Mouse (Mus musculus): ENCODE data around the gene Icam2. TPM values are rescaled to one million over a fixed set of nuclear protein-coding genes. Genes with fewer than 3 reads are reported as not detected.

The Icam2 gene
- polyA plus RNA-seq, 2 experiments, result 12.1 to 13.0 TPM

DNA sequence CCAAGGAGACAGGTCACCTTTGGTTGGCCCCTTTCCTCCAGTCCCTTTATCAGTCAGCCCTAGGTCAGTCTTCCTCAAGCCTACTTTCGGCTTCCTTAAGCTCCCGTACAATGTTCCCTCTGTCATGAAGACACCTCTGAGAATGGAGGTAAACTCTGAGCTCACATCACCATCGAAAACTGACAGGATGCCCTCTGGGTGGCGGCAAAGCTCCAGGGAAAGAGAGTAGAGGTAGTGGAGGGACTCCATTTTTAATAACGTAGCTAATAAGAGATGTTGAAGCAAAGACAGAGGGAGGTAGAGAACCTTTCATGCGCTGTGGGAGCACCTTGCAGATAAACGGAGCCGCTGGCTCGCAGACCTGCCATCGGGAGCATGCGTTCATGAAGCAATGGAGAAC is 6.9 kb downstream of the Icam2 start:
- no peak overlapping the region for H3K9ac ChIP-seq (replicated peaks)
- TF ChIP-seq EP300 (IDR thresholded peaks at IDR 0.05; ENCODE audit: low read depth) (no peak), CTCF (IDR thresholded peaks at IDR 0.05; ENCODE audit: low read depth) (peak; percentile 48)
- H3K27me3 ChIP-seq (ENCODE audit: control insufficient read depth, insufficient read depth, low read length), result no peaks in the 10 kb centered on the region
- no peak overlapping the region for H3K4me3 ChIP-seq (ENCODE audit: insufficient read depth in 1 of 2, low read depth in 2 of 2, low read length in 2 of 2)
- ATAC-seq (ENCODE audit: insufficient read depth) (no peak), DNase-seq (ENCODE audit: low read depth in 3 of 3, low spot score in 3 of 3) (no peak)
- H3K4me1 ChIP-seq (replicated peaks; ENCODE audit: control insufficient read depth in 2 of 2, insufficient read depth in 2 of 2, low read length in 1 of 2), result peaks cover 0 to 29% of the 10 kb centered on the region in 2 experiments; a peak in 2 of 4 replicates
- H3K4me2 ChIP-seq (ENCODE audit: low read depth), result peak overlapping the region; percentile 32; the same call in 1 of the 2 replicates
- H3K27ac ChIP-seq, result no peak overlapping the region
- WGBS (ENCODE audit: insufficient replicate concordance), result 61% methylated on average over 11 of the region's 11 CpGs
- H3K9me3 ChIP-seq (ENCODE audit: control insufficient read depth, low read length), result no peaks in the 10 kb centered on the region
- H3K36me3 ChIP-seq (replicated peaks; ENCODE audit: control insufficient read depth, insufficient read depth, low read depth), result no peaks in the 10 kb centered on the region

DNA sequence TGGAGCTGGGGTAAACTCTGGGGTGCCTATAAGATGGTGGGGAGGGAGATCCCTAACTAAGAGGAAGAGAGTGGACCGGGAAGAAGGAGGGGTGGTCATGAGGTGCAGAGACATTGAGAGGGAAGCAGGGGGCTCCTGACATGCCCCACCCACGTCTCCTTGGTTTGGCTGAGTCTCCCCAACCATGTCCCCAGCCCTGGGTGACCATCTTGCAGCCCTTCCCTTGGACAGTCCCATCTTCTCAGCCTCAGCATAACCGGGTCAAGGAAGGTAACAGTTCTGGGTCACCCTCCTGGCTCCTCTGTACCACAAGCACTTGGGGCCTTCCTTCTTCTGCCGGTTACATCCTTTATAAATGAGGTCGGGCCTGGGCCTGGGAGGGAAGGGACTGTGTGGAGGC is 12.9 kb downstream of the Icam2 start:
- no peak for TF ChIP-seq CTCF (IDR thresholded peaks at IDR 0.05; ENCODE audit: low read depth)
- no peak for TF ChIP-seq EP300 (IDR thresholded peaks at IDR 0.05; ENCODE audit: low read depth)
- ATAC-seq (ENCODE audit: insufficient read depth), result no peak
- WGBS (ENCODE audit: insufficient replicate concordance), result 46% methylated on average over 5 of the region's 5 CpGs
- H3K4me1 ChIP-seq (replicated peaks; ENCODE audit: control insufficient read depth in 2 of 2, insufficient read depth in 2 of 2, low read length in 1 of 2), result peaks cover 0 to under 1% of the 10 kb centered on the region in 2 experiments; a peak in 1 of 4 replicates
- no peak overlapping the region for H3K9ac ChIP-seq (replicated peaks)
- H3K9me3 ChIP-seq (ENCODE audit: control insufficient read depth, low read length), result no peaks in the 10 kb centered on the region
- no peak for DNase-seq (ENCODE audit: low read depth in 3 of 3, low spot score in 3 of 3)
- H3K4me2 ChIP-seq (ENCODE audit: low read depth), result no peak overlapping the region
- H3K4me3 ChIP-seq (ENCODE audit: insufficient read depth in 1 of 2, low read depth in 2 of 2, low read length in 2 of 2), result no peak overlapping the region
- no peaks in the 10 kb centered on the region for H3K27me3 ChIP-seq (ENCODE audit: control insufficient read depth, insufficient read depth, low read length)
- no peaks in the 10 kb centered on the region for H3K36me3 ChIP-seq (replicated peaks; ENCODE audit: control insufficient read depth, insufficient read depth, low read depth)
- no peak overlapping the region for H3K27ac ChIP-seq

DNA sequence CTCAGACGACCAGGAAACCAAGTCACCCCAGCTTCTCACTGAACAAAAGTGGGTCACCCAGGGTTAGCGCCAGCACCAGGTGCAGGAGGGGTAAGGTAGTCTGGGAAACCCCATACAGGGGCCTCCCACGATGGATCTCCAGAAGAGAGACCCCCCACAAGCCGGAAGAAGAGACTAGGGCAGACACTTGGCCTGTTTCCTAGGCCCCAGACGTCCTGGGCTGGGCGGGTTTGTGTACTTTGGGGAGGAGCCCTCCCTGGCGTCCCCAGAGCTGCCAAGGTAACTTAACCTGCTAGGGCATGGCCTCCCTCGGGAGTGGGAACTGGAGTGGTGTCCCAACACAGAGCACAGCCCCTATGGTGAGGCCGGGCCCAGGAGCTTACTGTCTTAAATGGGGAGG is 13.3 kb downstream of the Icam2 start:
- H3K9ac ChIP-seq (replicated peaks), result no peak overlapping the region
- H3K36me3 ChIP-seq (replicated peaks; ENCODE audit: control insufficient read depth, insufficient read depth, low read depth), result no peaks in the 10 kb centered on the region
- H3K4me2 ChIP-seq (ENCODE audit: low read depth), result no peak overlapping the region
- no peak overlapping the region for H3K4me3 ChIP-seq (ENCODE audit: insufficient read depth in 1 of 2, low read depth in 2 of 2, low read length in 2 of 2)
- H3K4me1 ChIP-seq (replicated peaks; ENCODE audit: control insufficient read depth in 2 of 2, insufficient read depth in 2 of 2, low read length in 1 of 2), result no peaks in the 10 kb centered on the region
- 37% methylated on average over 9 of the region's 9 CpGs for WGBS (ENCODE audit: insufficient replicate concordance)
- H3K27ac ChIP-seq, result no peak overlapping the region
- ATAC-seq (ENCODE audit: insufficient read depth), result no peak
- DNase-seq (ENCODE audit: low read depth in 3 of 3, low spot score in 3 of 3), result no peak
- TF ChIP-seq EP300 (IDR thresholded peaks at IDR 0.05; ENCODE audit: low read depth) (no peak), CTCF (IDR thresholded peaks at IDR 0.05; ENCODE audit: low read depth) (no peak)
- no peaks in the 10 kb centered on the region for H3K27me3 ChIP-seq (ENCODE audit: control insufficient read depth, insufficient read depth, low read length)
- no peaks in the 10 kb centered on the region for H3K9me3 ChIP-seq (ENCODE audit: control insufficient read depth, low read length)

DNA sequence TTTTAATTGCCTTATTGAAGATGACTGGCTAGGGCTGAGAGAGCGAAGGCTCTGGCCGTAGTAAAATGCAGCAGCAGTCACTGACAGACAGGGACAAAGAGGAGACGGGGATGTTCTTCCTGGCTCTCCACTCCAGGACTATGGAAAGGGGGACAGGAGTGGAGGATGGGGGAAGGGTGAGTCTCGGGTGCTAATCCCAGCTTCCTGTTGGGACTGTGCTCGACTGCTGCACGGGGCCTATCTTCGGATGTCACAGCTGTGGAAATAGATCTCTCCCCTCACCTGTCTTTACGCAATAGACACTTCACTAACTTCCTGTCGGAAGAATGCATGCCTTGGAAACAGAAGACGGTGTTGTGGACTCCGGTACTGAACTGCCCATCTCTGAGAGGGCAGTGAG is 13.9 kb downstream of the Icam2 start:
- no peak for ATAC-seq (ENCODE audit: insufficient read depth)
- Histone ChIP-seq H3K4me2 (ENCODE audit: low read depth) (no peak overlapping the region), H3K9ac (replicated peaks) (no peak overlapping the region), H3K27me3 (ENCODE audit: control insufficient read depth, insufficient read depth, low read length) (no peaks in the 10 kb centered on the region), H3K36me3 (replicated peaks; ENCODE audit: control insufficient read depth, insufficient read depth, low read depth) (no peaks in the 10 kb centered on the region), H3K9me3 (ENCODE audit: control insufficient read depth, low read length) (no peaks in the 10 kb centered on the region), H3K4me1 (replicated peaks; ENCODE audit: control insufficient read depth in 2 of 2, insufficient read depth in 2 of 2, low read length in 1 of 2) (no peaks in the 10 kb centered on the region), H3K27ac (no peak overlapping the region), H3K4me3 (ENCODE audit: insufficient read depth in 1 of 2, low read depth in 2 of 2, low read length in 2 of 2) (no peak overlapping the region)
- TF ChIP-seq CTCF (IDR thresholded peaks at IDR 0.05; ENCODE audit: low read depth), result no peak
- TF ChIP-seq EP300 (IDR thresholded peaks at IDR 0.05; ENCODE audit: low read depth), result no peak
- DNase-seq (ENCODE audit: low read depth in 3 of 3, low spot score in 3 of 3), result no peak
- 45% methylated on average over 11 of the region's 11 CpGs for WGBS (ENCODE audit: insufficient replicate concordance)

DNA sequence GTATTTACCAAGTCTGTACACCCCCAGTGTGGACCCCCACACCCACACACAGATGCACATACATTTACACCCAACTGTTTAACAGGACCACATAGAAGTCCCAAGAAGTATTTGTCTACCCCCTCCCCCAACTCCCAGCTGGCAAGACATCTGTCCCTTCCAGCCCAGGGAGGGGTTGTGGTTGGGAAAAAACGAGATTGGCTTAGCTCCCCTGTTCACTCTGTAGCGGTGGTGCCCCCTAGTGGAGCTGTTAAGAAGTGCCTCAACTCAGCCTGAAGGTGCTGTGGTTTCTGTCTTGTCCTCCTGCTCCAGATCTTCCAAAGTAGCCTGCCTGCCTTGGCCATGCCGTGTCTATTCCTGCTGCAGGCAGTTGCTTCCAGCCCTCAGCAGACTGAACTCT is 21.6 kb downstream of the Icam2 start:
- WGBS (ENCODE audit: insufficient replicate concordance), result 5% methylated on average over 3 of the region's 3 CpGs
- no peak overlapping the region for H3K9ac ChIP-seq (replicated peaks)
- DNase-seq (ENCODE audit: low read depth in 3 of 3, low spot score in 3 of 3), result peak; percentile 20 to 44 (median 32)
- H3K4me2 ChIP-seq (ENCODE audit: low read depth), result no peak overlapping the region
- TF ChIP-seq CTCF (IDR thresholded peaks at IDR 0.05; ENCODE audit: low read depth), result peak; percentile 95
- TF ChIP-seq EP300 (IDR thresholded peaks at IDR 0.05; ENCODE audit: low read depth), result no peak
- no peaks in the 10 kb centered on the region for H3K4me1 ChIP-seq (replicated peaks; ENCODE audit: control insufficient read depth in 2 of 2, insufficient read depth in 2 of 2, low read length in 1 of 2)
- H3K9me3 ChIP-seq (ENCODE audit: control insufficient read depth, low read length), result no peaks in the 10 kb centered on the region
- no peak for ATAC-seq (ENCODE audit: insufficient read depth)
- H3K36me3 ChIP-seq (replicated peaks; ENCODE audit: control insufficient read depth, insufficient read depth, low read depth), result no peaks in the 10 kb centered on the region
- H3K27me3 ChIP-seq (ENCODE audit: control insufficient read depth, insufficient read depth, low read length), result no peaks in the 10 kb centered on the region
- H3K27ac ChIP-seq, result no peak overlapping the region
- H3K4me3 ChIP-seq (ENCODE audit: insufficient read depth in 1 of 2, low read depth in 2 of 2, low read length in 2 of 2), result no peak overlapping the region
